Mouse (Mus musculus): ENCODE results near the gene Spock1.
"Not testable (repeated sequence)": the region's sequence is repeated elsewhere in the genome, so short reads cannot be mapped to it uniquely, and the experiment has no call there.

Spock1 gene

DNA sequence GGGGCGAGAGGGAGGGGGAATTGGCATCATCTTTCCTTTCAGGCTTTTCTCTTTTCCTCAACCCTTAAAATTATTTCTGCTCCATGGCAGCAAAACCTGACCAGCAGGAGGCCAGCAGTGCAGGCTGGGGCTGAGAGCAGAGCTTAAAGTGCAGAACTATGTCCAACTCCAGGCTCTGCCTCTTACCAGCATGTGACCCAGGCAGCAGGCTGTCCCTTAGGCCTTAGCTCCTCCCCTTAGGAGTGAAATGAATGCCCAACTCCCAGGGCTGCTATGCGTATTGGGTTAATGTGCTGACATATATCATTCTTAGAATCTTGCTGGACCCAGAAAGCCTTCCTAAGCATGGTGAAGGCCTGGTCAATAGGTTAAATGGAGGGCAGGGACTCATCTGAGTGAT lies 434.1 kb downstream of the Spock1 start:
- DNase-seq = no peak

DNA sequence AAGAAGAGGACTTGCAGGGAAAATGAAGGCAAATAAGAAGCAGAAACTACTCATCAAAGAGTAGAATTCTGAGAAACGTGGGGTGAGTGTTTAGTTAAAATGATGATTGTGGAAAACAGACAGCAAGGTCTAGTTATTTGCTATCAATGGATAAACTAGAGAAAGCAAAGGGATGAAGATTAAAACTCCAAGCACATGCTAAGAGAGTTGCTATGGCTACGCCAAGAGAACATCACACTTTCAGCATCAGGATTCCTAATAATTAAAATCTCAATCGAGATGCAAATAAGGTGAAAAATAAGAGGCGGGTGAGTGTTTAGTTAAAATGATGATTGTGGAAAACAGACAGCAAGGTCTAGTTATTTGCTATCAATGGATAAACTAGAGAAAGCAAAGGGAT lies 437.2 kb downstream of the Spock1 start:
- DNase-seq = not testable (repeated sequence)

GRCm38 (mm10) chr13:57459978-57460377 lies 448.2 kb downstream of the Spock1 start:
- DNase-seq = no peak

GRCm38 (mm10) chr13:57450189-57450821 lies 457.8 kb downstream of the Spock1 start:
- no peak for DNase-seq

GRCm38 (mm10) chr13:57448906-57449305 lies 459.2 kb downstream of the Spock1 start:
- DNase-seq = no peak

DNA sequence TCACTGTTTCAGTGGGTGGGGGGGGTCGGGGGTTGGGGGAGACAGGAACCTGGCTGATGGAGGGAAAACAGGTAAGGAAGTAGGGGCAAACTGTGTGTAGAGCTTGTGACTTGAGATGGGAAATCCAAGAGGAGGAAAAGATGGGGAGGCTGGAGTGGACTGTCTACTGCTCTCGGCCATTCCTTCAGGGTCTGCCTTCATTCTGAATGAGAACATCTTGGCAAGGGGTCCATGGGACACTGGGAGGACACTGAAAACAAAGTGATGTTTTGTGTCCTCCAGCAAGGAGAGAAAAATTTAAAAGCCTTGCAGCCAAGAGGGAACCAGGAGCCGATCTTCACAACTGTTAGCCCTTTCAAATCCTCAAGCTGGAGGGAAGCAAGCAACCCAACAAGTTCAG lies 463.2 kb downstream of the Spock1 start:
- no peak for DNase-seq

DNA sequence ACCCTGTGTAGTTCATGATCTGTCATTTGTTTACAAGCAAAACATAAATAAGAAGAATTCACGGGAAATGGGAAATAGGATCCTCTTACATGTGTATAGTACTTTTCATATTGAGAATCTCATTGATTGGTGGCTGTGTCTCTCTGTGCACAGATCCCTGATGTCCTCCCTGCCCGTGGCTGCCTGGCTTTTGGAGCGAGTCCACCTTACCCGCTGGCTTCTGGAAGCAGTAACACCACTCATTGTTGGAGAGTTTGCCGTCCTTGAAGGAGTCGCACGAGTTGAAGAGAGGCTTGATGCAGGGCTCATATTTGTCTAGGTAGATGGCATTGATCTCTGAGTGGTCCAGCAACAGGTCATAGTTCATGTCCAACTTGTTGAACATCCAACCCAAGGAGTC lies 468.0 kb downstream of the Spock1 start:
- no peak for DNase-seq

GRCm38 (mm10) chr13:57435726-57436220 lies 472.4 kb downstream of the Spock1 start:
- DNase-seq = no peak

- no peak for DNase-seq
These were observed 474.3 kb downstream of the Spock1 start for GRCm38 (mm10) chr13:57433848-57434247.

- no peak for DNase-seq
These were observed 476.3 kb downstream of the Spock1 start for GRCm38 (mm10) chr13:57431815-57432214.

DNA sequence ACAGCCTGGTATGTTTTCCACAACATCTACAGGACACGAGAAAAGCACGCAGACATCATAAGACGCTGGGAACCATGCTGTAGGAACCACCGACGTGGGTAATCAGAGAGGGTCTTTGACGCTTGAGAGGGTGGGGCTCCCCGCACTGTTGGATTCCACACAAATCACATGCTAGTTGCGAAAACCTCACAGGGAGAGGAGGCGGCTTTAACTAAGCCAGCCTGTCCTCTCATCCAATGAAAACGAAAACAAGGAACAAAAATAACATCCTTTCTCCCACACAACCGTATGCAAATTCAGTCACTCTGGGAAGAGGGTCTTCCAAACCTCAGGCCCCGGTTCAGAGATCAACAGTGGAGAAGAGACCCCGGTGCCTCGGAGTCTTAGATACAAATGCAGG lies 479.3 kb downstream of the Spock1 start:
- no peak for DNase-seq

- no peak for DNase-seq
These were observed 489.4 kb downstream of the Spock1 start for GRCm38 (mm10) chr13:57418781-57419180.

DNA sequence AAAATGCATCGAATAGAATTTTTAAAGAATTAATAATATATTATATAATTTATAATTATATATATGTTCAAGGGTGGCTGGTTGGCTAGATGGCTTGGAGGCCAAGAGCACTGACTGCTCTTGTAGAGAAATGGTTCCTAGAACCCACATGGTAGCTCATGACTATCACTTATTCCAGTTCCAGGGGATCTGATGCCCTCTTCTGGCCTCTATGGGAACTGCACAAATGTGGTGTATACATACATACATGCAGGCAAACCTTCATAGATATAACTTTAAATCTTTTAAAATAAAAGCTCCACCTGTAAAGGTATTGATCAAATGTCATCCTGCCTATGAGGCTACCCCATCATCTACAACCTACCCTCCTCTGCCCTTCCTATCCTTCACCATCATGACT lies 493.4 kb downstream of the Spock1 start:
- DNase-seq = no peak

GRCm38 (mm10) chr13:57407666-57408065 lies 500.5 kb downstream of the Spock1 start:
- no peak for DNase-seq

- DNase-seq = no peak
These were observed 505.7 kb downstream of the Spock1 start for GRCm38 (mm10) chr13:57402386-57402785.

GRCm38 (mm10) chr13:57372141-57372700 lies 535.9 kb downstream of the Spock1 start:
- DNase-seq = no peak
